ENCODE assay signal across 29 mouse cellular contexts in the genomic region with DNA sequence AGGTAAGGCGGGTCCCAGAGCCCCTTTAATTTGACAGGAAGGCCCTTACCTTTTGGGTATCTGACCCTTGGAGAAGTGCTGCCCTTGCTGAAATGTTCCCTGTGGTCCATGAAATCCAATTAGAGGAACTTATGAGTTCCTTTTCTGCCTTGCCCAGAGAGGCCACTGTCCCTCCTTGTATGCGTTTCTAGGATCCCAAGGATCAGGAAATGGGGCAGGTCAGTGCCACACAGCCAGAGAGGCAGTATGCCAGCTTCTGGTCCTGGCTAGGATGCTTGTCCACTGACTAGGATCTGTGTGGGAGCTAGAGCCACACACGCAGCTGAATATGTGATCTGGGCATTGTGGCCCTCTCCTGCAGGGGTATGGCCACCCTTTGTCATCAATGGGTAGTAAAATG. TPM values are rescaled to one million over a fixed set of nuclear protein-coding genes. Genes with fewer than 3 reads are reported as not detected.
A peak's percentile ranks its signal among the peaks of the same experiment; 100 is the strongest.
DNase-seq lines count a peak whose midpoint lies in the region; ATAC-seq and TF ChIP-seq lines count a peak whose summit lies in the region.
"Had no signal": no experiment of that assay in that cellular context is flagged by ENCODE, and none has a peak within 500 bp of the region (broad histone marks: within the 10 kb centered on the region; RNA-seq: fewer than 3 reads in every experiment).

No protein-coding gene starts in this region.

- TF ChIP-seq POLR2A in bone marrow, adult 2 months (IDR thresholded peaks at IDR 0.05; ENCODE audit: borderline replicate concordance, control insufficient read depth, low read depth, low read length), result no peak

- no peak overlapping the region for H3K4me3 ChIP-seq in liver, embryonic 16.5 days (ENCODE audit: low read depth, low read length)
- H3K4me3 ChIP-seq in bone marrow, adult 2 months (replicated peaks; ENCODE audit: control insufficient read depth, low read depth, low read length), result no peak overlapping the region
- H3K4me3 ChIP-seq: embryonic facial prominence, embryonic 13.5 days; embryonic facial prominence, embryonic 15.5 days; erythroblast, embryonic 14.5 days; forebrain, embryonic 10.5 days; forebrain, embryonic 12.5 days had no signal

- no peak for TF ChIP-seq CTCF in bone marrow, adult 2 months (IDR thresholded peaks at IDR 0.05; ENCODE audit: control insufficient read depth, insufficient read depth, low read length)

- DNase-seq in cerebellum, postnatal 10 days, result peak; percentile 39
- no peak for DNase-seq in cerebellum, adult 11-12 months
- no peak for DNase-seq in liver
- DNase-seq in spleen, adult 18-20 months, result no peak
- no peak for DNase-seq in left cerebral cortex, postnatal 25 days (ENCODE audit: low spot score in 2 of 2)
- DNase-seq: adrenal gland, adult 8-10 months; adrenal gland, postnatal 14 days; adrenal gland, postnatal 36 days; B cell, adult 2 months; cerebellum, adult 11 months; cerebellum, adult 2 months; cerebellum, adult 9-10 months; cerebellum, postnatal 14 days; embryo, embryonic 11 days had no signal

- peak overlapping the region; percentile 50 for H3K27ac ChIP-seq in liver, embryonic 16.5 days (ENCODE audit: low read length)
- peak overlapping the region; percentile 57 for H3K27ac ChIP-seq in bone marrow, adult 2 months (ENCODE audit: control insufficient read depth, insufficient read depth, low read depth, low read length, poor library complexity)
- H3K27ac ChIP-seq: embryonic facial prominence, embryonic 13.5 days; embryonic facial prominence, embryonic 15.5 days; forebrain, embryonic 10.5 days; forebrain, embryonic 12.5 days had no signal

- 46% methylated on average over 3 of the region's 3 CpGs for WGBS in liver, embryonic 16.5 days (ENCODE audit: insufficient replicate concordance)
- WGBS in bone marrow, adult 2 months, result 48% methylated on average over 3 of the region's 3 CpGs

- H3K27me3 ChIP-seq in liver, embryonic 16.5 days (ENCODE audit: control insufficient read depth, insufficient read depth, low read depth, low read length), result no peaks in the 10 kb centered on the region
- H3K27me3 ChIP-seq: embryonic facial prominence, embryonic 13.5 days; embryonic facial prominence, embryonic 15.5 days; forebrain, embryonic 12.5 days had no signal

- no peak overlapping the region for H3K9ac ChIP-seq in liver, embryonic 16.5 days (ENCODE audit: low read depth, low read length)
- H3K9ac ChIP-seq: embryonic facial prominence, embryonic 13.5 days; embryonic facial prominence, embryonic 15.5 days; forebrain, embryonic 12.5 days had no signal

- no peaks in the 10 kb centered on the region for H3K36me3 ChIP-seq in liver, embryonic 16.5 days (ENCODE audit: control insufficient read depth, insufficient read depth)
- H3K36me3 ChIP-seq: embryonic facial prominence, embryonic 15.5 days; G1E had no signal

- no peak for ATAC-seq in liver, embryonic 16.5 days (ENCODE audit: low read depth)
- ATAC-seq in megakaryocyte, adult 5-6 weeks (ENCODE audit: poor library complexity, severe bottlenecking), result peak; percentile 58
- ATAC-seq: activated CD4-positive, CD25-positive, alpha-beta regulatory T cell, adult 4 months; CD4-positive, CD25-positive, alpha-beta regulatory T cell, adult 4 months; forebrain, embryonic 14.5 days; forebrain, embryonic 16.5 days; Patski had no signal

- no peaks in the 10 kb centered on the region for H3K9me3 ChIP-seq in liver, embryonic 16.5 days (replicated peaks; ENCODE audit: control insufficient read depth, low read length)
- H3K9me3 ChIP-seq: embryonic facial prominence, embryonic 13.5 days; embryonic facial prominence, embryonic 15.5 days; forebrain, embryonic 10.5 days; forebrain, embryonic 12.5 days had no signal

- H3K4me1 ChIP-seq in liver, embryonic 16.5 days (ENCODE audit: control insufficient read depth, low read depth, low read length), result no peaks in the 10 kb centered on the region
- H3K4me1 ChIP-seq in bone marrow, adult 2 months (ENCODE audit: control insufficient read depth, insufficient read depth, low read length), result peaks cover 8% of the 10 kb centered on the region
- H3K4me1 ChIP-seq: embryonic facial prominence, embryonic 13.5 days; embryonic facial prominence, embryonic 15.5 days; forebrain, embryonic 10.5 days; forebrain, embryonic 12.5 days had no signal

- intact Hi-C loops in left cerebral cortex, postnatal 25 days (cut with DNase I), result no loop called here

- no peak overlapping the region for H3K4me2 ChIP-seq in liver, embryonic 16.5 days (ENCODE audit: low read depth, low read length)
- H3K4me2 ChIP-seq: embryonic facial prominence, embryonic 13.5 days; embryonic facial prominence, embryonic 15.5 days; forebrain, embryonic 12.5 days had no signal

RNA-seq across cellular contexts. Expression of a gene that starts 36.6 kb away (rescaled TPM):
- 0.04 and 0.05 TPM in 2 replicates for polyA plus RNA-seq in liver, embryonic 16.5 days (2015; fragmentation: Nextera tagmentation; extraction: Ambion mirVana)
- polyA plus RNA-seq in bone marrow, adult 2 months (2011; ENCODE audit: insufficient read depth, insufficient read length, low replicate concordance, missing spikeins), result not detected in 2 replicates
- not detected in 2 replicates for total RNA-seq in megakaryocyte, adult 5-6 weeks (2015)
- 0.04 TPM in 1 of 2 replicates, not detected in the other for total RNA-seq in megakaryocyte, adult 5-6 weeks (2017)
- 10 to 100 TPM; 96.6 to 99.5 TPM for total RNA-seq in left cerebral cortex, postnatal 25 days (2021)
- total RNA-seq: common myeloid progenitor, adult 5-6 weeks had no signal
- polyA plus RNA-seq: erythroblast, embryonic 14.5 days; G1E had no signal

Comparison
In these comparisons a context has a peak if more than half of its experiments do, and no peak if none do; other contexts are left out.
1. DNase-seq: peak in cerebellum, postnatal 10 days (2 of 2); none in cerebellum, adult 11-12 months (single experiment), liver (single experiment), spleen, adult 18-20 months (0 of 2) and left cerebral cortex, postnatal 25 days (0 of 2).
2. RNA of a gene that starts 36.6 kb away (total RNA-seq): 96.6 to 99.5 TPM in left cerebral cortex, postnatal 25 days; 0.04 TPM in megakaryocyte, adult 5-6 weeks; every median in the first group is over 10 times any median in the second.